Mouse (Mus musculus) adrenal gland, postnatal 36 days (tissue): ENCODE measurements around the gene Fdxacb1. TPM values are rescaled to one million over a fixed set of nuclear protein-coding genes. Genes with fewer than 3 reads are reported as not detected.

Experiments used
- DNase-seq, 2 experiments: peaks; one replicate each; pipeline ENCODE4 v3.0.0; 2021; ENCODE audit warnings: mixed read lengths in 1 of 2
- long read RNA-seq, 2 experiments: library from polyadenylated mRNA; stranded (forward); transcript quantifications; one replicate each; pipeline ENCODE4 v2.0.0; 2021; ENCODE audit warnings: borderline sequencing depth in 2 of 2
- total RNA-seq, 2 experiments: library from RNA; stranded (reverse); gene quantifications; 2 replicates each; pipeline ENCODE4 v1.2.3; 2021

Fdxacb1 gene
- total RNA-seq = 1 to 10 TPM; 4.2 to 6.1 TPM
- long read RNA-seq, experiment 1, partial matches to known transcripts = 0 of 8 reads
- long read RNA-seq, experiment 1, other reads (novel, unspliced or antisense) = 3 of 8 reads
- long read RNA-seq, experiment 2, partial matches to known transcripts = 0 of 5 reads
- long read RNA-seq, experiment 2, other reads (novel, unspliced or antisense) = 1 of 5 reads

GRCm38 (mm10) chr9:50768107-50769002, at the start of gene Fdxacb1:
Fdxacb1 (plus strand) TSS chr9:50768236.
- peak; percentile 98 for DNase-seq

GRCm38 (mm10) chr9:50718878-50719277, 49.2 kb upstream of the Fdxacb1 start:
- DNase-seq = no peak

GRCm38 (mm10) chr9:50721061-50721460, 47.0 kb upstream of the Fdxacb1 start:
- DNase-seq = peak in 1 of 2 experiments; percentile 60

- DNase-seq = no peak
Measured at GRCm38 (mm10) chr9:50722451-50722911, 45.6 kb upstream of the Fdxacb1 start.

GRCm38 (mm10) chr9:50723406-50723805, 44.6 kb upstream of the Fdxacb1 start:
- DNase-seq = peak; percentile 82 to 86

GRCm38 (mm10) chr9:50724147-50724546, 43.9 kb upstream of the Fdxacb1 start:
- no peak for DNase-seq

- no peak for DNase-seq
Measured at GRCm38 (mm10) chr9:50724661-50725330, 43.2 kb upstream of the Fdxacb1 start.

GRCm38 (mm10) chr9:50725921-50726590, 42.0 kb upstream of the Fdxacb1 start:
- no peak for DNase-seq

- peak in 1 of 2 experiments; percentile 44 for DNase-seq
Measured at GRCm38 (mm10) chr9:50727171-50727924, 40.7 kb upstream of the Fdxacb1 start.

- DNase-seq = peak; percentile 74 to 83
Measured at GRCm38 (mm10) chr9:50727925-50728651, 39.9 kb upstream of the Fdxacb1 start.

- DNase-seq = no peak
Measured at GRCm38 (mm10) chr9:50729600-50729999, 38.4 kb upstream of the Fdxacb1 start.

GRCm38 (mm10) chr9:50732560-50732959, 35.5 kb upstream of the Fdxacb1 start:
- DNase-seq = no peak

GRCm38 (mm10) chr9:50734989-50735388, 33.0 kb upstream of the Fdxacb1 start:
- peak; percentile 50 to 62 for DNase-seq

- peak; percentile 95 to 96 for DNase-seq
Measured at GRCm38 (mm10) chr9:50738914-50739870, 28.8 kb upstream of the Fdxacb1 start, which contains the start of gene Dixdc1. Dixdc1 (minus strand) TSS chr9:50739517.

- no peak for DNase-seq
Measured at GRCm38 (mm10) chr9:50740867-50741784, 26.9 kb upstream of the Fdxacb1 start.

- no peak for DNase-seq
Measured at GRCm38 (mm10) chr9:50742261-50742660, 25.8 kb upstream of the Fdxacb1 start.

- DNase-seq = no peak
Measured at GRCm38 (mm10) chr9:50742744-50743143, 25.3 kb upstream of the Fdxacb1 start.

GRCm38 (mm10) chr9:50745806-50746205, 22.2 kb upstream of the Fdxacb1 start:
- no peak for DNase-seq
